Mouse (Mus musculus) CH12F3 (cell line): ENCODE measurements around the gene Snip1.

ENCODE experiments used
- in situ Hi-C: fragments of 300-500 bp; cut with MboI; formaldehyde crosslinking; loops from 2 replicates; pipeline ENCODE4 v1.14.3; 2020; ENCODE audit warnings: low sequenced_read_pairs

Snip1 gene

GRCm38 (mm10) chr4:125066490-125067370 lies at the start of gene Snip1:
Gene Snip1 (plus strand): TSS chr4:125066672.
- in situ Hi-C loops = no loop called here

DNA sequence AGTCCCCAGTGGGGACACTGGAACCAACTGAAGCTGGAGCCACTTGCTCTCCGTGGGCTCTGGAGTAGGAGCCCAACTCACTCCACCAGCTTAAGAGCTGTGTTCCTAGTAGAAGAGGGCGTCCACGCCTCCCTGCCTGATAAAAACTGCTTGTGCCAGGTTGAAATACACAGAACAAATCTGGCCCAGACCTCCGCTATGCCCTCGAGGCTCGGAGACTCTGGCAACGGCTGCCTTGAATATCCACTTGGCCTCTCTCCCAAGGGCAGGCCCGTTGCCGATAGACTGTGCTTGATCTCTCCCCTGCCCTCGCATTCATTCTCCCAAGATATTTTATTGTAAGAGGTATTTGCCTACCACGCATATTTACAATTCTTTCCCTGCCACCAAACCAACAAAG lies 49.0 kb upstream of the Snip1 start:
- in situ Hi-C loops = no loop called here

DNA sequence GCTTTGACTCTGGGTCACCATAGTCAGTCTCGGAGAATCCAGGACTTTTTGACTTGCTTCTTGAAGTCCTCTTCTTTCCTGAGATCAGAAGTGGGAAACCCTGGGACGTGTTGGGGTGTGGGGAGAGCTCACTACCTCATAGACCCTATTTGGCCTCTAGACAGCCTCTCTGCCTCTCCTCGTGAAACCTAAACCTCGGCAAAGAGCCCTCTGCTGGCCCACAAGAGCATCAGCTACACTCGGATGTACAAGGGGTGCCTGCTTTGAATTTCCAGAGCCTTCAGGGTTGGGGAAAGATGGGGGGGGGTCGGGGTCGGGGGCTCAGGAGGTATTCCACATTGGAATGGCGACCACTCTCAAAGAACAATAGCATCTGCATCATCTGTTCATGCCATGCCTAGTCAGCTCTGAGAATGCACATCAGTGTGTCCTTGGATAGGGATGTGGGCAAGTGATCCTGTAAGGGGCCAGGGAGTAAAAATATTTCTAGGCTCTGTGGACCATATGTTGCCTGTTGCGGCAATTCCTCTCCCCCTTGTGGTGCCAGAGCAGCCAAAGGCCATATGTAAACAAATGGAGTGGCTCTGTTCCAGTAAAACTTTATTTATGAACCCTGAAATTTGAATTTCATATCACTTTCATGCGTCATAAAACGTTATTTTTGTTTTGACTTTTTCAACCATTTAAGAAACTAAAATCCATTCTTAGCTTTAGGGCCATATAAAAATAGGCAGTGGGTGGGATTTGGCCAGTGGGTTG lies 45.5 kb upstream of the Snip1 start:
- in situ Hi-C loops = no loop called here

- in situ Hi-C loops = no loop called here
Observed at GRCm38 (mm10) chr4:125029891-125030614, 36.4 kb upstream of the Snip1 start.

DNA sequence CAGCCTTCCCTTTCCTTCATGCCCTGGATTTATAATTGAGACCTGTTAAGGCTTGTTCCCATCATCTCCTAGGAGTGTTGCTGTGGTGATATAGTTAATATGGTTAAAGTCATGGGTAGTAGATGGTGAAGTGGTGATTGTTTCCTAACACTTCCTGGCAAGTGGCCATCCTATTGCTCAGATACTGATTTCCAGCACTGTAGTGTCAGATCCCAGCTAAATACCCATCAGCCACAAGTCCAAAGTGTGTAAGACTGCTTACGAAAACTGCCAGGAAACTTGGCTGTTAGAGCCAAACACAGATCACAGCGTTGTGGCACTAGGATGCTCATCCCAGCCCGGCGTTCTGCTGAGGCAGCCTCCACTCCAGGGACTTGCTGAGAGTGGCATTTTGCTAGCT lies 32.1 kb upstream of the Snip1 start:
- in situ Hi-C loops = no loop called here

DNA sequence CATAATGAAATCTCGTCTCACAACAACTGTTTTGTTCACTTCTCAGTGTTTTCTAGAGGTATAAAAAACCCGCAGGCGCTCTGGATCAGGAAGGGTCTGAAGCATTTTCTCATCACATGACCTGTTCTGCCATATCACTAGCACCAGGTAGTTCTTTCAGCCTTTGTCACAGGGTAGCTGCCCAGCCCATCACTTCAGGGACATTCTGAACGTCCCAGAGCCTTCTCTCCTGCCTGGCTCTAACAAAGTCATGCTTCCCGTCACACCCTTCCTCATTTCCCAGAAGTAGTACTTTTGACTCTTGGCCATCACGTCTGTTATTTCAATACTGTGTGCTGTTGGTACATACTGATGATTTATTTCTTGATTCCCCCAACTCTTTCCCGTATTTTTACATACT lies 22.0 kb upstream of the Snip1 start:
- in situ Hi-C loops = no loop called here

- in situ Hi-C loops = no loop called here
Observed at GRCm38 (mm10) chr4:125055385-125055784, 11.1 kb upstream of the Snip1 start.

DNA sequence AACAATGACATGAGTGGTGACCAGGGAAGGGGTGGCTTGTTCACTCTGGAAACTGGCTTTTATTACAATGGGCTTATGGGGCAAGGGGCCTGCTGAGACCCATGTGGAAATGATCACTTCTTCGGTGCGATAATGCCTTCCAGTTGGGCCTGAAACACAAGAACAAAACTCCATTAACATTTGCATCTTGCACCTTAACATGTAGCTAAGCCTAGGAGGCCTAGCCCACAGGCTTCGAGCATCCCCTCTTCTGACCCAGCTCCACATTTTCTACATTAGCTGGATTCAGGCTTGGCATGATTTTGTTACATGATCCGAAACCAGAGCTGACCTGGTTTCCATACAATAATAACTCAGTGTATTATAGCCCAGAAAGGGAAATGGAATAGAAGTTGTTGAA lies 10.0 kb upstream of the Snip1 start:
- in situ Hi-C loops = no loop called here

DNA sequence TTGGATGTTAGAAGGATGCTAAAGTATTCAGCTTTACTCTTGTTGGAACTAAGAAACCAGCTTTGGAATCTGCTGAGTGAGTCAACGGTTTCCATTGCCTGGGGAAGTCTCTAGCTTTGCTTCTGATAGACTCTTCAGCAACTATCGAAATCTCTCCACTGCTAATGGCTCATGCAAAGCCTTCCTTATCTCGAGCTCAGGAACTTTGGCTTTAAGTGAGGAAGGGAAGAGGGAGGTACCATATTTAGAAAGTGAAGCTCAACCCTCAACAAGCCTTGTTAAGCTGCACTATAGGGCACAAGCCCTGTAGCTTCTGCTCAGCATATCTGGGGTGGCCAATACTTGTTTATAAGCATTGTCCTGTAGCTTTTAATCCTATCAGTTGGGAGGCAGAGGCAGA lies 9.2 kb upstream of the Snip1 start:
- in situ Hi-C loops = no loop called here

DNA sequence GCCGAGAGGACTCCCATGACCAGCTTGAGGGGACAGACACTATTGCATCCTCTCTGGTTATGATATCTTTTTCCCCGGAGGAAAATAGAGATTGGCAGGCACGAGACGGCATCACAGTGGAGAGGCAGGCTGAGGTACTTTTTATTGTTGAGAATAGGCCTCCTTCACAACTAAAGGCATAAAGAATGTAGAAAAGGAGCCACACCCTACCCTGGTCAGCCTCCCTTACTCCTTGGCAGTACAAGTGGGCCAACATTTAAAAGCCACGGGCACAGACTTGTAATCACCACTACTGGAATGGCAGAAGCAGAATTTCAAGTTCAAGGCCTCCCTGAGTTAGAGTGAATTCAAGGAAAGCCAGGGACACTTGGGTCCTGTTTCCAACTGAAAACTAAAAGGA lies 8.4 kb upstream of the Snip1 start:
- in situ Hi-C loops = no loop called here

DNA sequence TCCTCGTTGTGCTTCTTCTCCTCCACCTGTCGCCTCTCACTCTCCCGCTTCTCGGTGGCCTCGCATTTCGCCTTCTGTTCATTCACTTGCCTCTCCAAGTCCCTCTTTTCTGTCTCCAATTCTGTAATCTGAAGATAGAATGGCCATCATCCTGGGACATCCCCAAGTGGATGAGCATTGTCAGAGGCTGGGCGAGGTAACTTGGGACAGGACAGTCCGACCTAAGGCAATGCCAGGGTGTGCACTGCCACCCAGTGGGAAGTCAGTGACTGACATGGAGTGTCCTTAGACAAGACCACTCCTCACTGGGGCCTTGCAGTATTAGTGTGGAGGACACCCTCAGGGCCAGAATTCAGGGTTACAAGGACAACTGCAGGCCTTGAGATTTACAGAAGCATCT lies 7.4 kb upstream of the Snip1 start:
- in situ Hi-C loops = no loop called here

DNA sequence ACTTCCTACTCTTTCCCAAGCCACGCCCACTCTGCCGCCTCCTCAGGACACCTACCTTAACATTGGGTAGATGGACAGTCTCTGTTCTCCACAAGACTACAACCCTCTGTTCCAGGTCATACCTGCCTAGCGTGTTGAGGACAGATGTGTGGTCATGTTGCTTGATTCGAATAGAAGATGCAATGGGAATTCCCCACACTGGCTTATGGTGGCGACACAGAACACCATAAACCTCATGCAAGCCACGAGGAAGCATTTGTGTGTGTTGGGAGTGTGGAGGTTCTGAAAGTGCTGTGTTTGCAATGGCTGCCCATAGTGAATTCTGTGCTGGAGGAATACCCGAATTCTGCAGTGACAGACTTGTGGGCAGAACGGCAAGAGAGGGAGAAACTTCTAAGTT lies 2.6 kb upstream of the Snip1 start:
- in situ Hi-C loops = no loop called here

GRCm38 (mm10) chr4:125065517-125066307 lies 760 bp upstream of the Snip1 start, which contains the start of gene Dnali1:
Gene Dnali1 (minus strand): TSS chr4:125065703.
- in situ Hi-C loops = no loop called here

- in situ Hi-C loops = no loop called here
Observed at GRCm38 (mm10) chr4:125077700-125078099, 11.2 kb downstream of the Snip1 start.

DNA sequence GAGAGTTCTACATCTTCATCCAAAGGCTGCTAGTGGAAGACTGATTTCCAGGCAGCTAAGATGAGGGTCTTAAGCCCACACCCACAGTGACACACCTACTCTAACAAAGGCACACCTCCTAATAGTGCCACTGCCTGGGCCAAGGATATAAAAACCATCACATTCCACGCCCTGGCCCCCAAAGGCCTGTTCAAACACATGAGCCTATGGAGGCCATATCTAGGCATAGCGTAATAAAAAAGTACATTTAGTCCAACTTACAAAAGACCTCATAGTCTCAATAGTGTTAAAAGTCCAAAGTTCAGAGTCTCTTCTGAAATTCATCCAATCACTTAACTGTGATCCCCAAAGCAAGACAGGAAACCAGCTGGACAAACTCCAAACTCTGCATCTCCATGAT lies 12.2 kb downstream of the Snip1 start:
- in situ Hi-C loops = no loop called here

GRCm38 (mm10) chr4:125084403-125085345 lies 18.2 kb downstream of the Snip1 start, which contains the start of gene Meaf6:
Gene Meaf6 (plus strand): TSS chr4:125085134.
- in situ Hi-C loops = no loop called here

GRCm38 (mm10) chr4:125085346-125085841 lies 18.9 kb downstream of the Snip1 start:
- in situ Hi-C loops = no loop called here

DNA sequence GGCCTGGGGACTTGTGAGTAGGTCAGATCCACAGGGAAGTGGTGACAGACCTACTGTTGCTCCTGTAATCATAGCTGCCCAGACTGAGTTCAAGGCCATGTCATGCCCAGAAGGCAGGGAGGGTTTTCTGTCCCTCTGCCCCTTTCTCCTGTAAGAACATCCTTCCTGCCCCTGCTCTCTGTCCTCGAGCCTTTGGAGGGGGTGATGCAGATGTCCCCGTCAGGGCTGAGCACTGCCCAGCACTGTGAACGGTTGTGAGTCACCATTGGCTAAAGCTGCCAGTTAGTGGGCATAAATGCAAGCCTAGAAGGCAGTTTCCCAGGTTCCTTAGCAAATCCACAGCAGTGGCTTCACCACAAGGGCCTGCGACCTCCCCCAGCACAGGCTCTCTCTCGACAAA lies 26.6 kb downstream of the Snip1 start:
- in situ Hi-C loops = no loop called here

- in situ Hi-C loops = no loop called here
Observed at GRCm38 (mm10) chr4:125096066-125096465, 29.6 kb downstream of the Snip1 start.
